Mouse (Mus musculus) heart, embryonic 14.5 days (tissue): ENCODE results near the gene Kif1b. TPM values are rescaled to one million over a fixed set of nuclear protein-coding genes. Genes with fewer than 3 reads are reported as not detected.

ENCODE experiments used
- ATAC-seq: fragments of 200-750 bp; cut with Nextera tagmentation; 2 replicates; pipeline ENCODE4 v1.8.0; 2017; ENCODE audit warnings: low read depth, moderate TSS enrichment; ENCODE audit not compliant: insufficient number of reproducible peaks, insufficient read depth, low FRiP score
- H3K27ac ChIP-seq, 2 experiments: fragments of 200-500 bp in 1 of 2; fragments of 300-500 bp in 1 of 2; sonication (generic) in 1 of 2; replicated peaks in 1 of 2; 2 replicates each; pipeline ENCODE4 v1.5.1; 2012 to 2014; ENCODE audit warnings: low read depth in 2 of 2, low read length in 2 of 2, control low read depth in 1 of 2, mild to moderate bottlenecking in 1 of 2, mixed read lengths in 1 of 2; ENCODE audit not compliant: control insufficient read depth in 1 of 2, insufficient read depth in 1 of 2
- H3K27me3 ChIP-seq: fragments of 300-500 bp; sonication (generic); 2 replicates; pipeline ENCODE4 v1.6.1; 2014; ENCODE audit warnings: mild to moderate bottlenecking, low read length, control low read depth; ENCODE audit not compliant: control insufficient read depth, insufficient read depth
- H3K36me3 ChIP-seq: fragments of 300-500 bp; sonication (generic); 2 replicates; pipeline ENCODE4 v1.6.1; 2014; ENCODE audit warnings: mild to moderate bottlenecking, control low read depth, low read length, mixed read lengths; ENCODE audit not compliant: control insufficient read depth, insufficient read depth
- H3K4me1 ChIP-seq, 2 experiments: fragments of 200-500 bp in 1 of 2; fragments of 300-500 bp in 1 of 2; sonication (generic) in 1 of 2; 2 replicates each; pipeline ENCODE4 v1.6.1; 2012 to 2014; ENCODE audit warnings: low read length in 2 of 2, control low read depth in 1 of 2, mixed read lengths in 1 of 2; ENCODE audit not compliant: control insufficient read depth in 2 of 2, insufficient read depth in 2 of 2
- H3K4me2 ChIP-seq: fragments of 300-500 bp; sonication (generic); 2 replicates; pipeline ENCODE4 v1.6.1; 2014; ENCODE audit warnings: mild to moderate bottlenecking, low read length
- H3K4me3 ChIP-seq, 2 experiments: fragments of 200-500 bp in 1 of 2; fragments of 300-500 bp in 1 of 2; sonication (generic) in 1 of 2; 2 replicates each; pipeline ENCODE4 v1.5.1; 2012 to 2014; ENCODE audit warnings: low read length in 2 of 2, mild to moderate bottlenecking in 2 of 2, control low read depth in 1 of 2, low read depth in 1 of 2, moderate library complexity in 1 of 2; ENCODE audit not compliant: control insufficient read depth in 1 of 2, insufficient read depth in 1 of 2
- H3K9ac ChIP-seq: fragments of 300-500 bp; sonication (generic); 2 replicates; pipeline ENCODE4 v1.6.1; 2014; ENCODE audit warnings: mild to moderate bottlenecking, low read length
- H3K9me3 ChIP-seq: fragments of 300-500 bp; sonication (generic); 2 replicates; pipeline ENCODE4 v1.6.1; 2016; ENCODE audit warnings: low read length, control low read depth; ENCODE audit not compliant: control insufficient read depth
- WGBS: fragments of 180-500 bp; shearing (Covaris S2); extraction: QIAGEN DNeasy Blood & Tissue Kit; methylation state at CpG from one replicate; pipeline ENCODE4 v1.1.7; 2014; 5-methylcytosine and 5-hydroxymethylcytosine counted together
- polyA plus RNA-seq: library from polyadenylated mRNA; unstranded; fragments of >200 nt; fragmentation: Nextera tagmentation; extraction: Ambion mirVana; gene quantifications from 2 replicates; pipeline ENCODE4 v1.2.1, GENCODE M21; 2014

Gene Kif1b
- polyA plus RNA-seq, 1 experiment from 2014 or later = 51.9 TPM

DNA sequence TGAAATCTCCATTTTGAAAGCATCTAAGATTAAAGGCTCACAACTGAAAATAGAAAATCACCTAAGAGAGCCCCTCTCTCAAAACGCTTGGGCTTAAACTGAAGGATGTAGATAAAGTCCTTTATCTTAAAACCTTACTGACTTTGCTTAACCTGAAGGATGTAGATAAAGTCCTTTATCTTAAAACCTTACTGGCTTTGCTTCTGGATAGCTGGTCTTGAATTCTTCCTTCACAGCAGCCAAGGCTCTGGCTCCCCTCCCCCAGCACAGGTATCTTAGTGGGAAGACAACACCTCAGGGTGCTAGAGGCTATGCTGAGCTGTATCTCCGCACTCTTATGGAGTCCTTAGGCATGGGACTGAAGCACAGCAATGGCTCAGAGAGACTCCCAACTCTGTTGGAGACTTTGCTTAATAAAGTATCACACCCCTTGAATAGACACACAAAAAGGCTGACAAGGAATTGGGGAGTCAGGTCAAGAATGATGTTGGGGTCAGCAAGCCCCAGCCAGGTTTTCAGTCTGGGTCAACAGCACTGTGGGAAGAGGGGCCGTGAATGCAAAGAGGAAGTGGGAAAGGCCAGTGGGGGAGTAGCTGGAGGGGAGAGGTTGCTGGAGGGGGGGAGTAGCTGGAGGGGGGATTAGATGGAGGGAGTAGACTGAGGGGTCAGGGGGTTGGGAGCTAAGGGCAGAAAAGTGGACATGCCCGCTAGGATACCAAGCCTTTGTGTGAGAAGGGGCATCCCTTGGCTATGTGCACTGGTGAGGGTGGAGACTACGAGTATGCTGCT, 32.1 kb upstream of the Kif1b start:
- Histone ChIP-seq H3K4me3 (no peak overlapping the region), H3K9me3 (no peaks in the 10 kb centered on the region), H3K27me3 (no peaks in the 10 kb centered on the region), H3K4me1 (peaks cover 35 to 44% of the 10 kb centered on the region in 2 experiments), H3K27ac (peak overlapping the region in 1 of 2 experiments; percentile 24; a peak in 1 of 4 replicates), H3K9ac (no peak overlapping the region), H3K4me2 (no peak overlapping the region), H3K36me3 (peaks cover 80% of the 10 kb centered on the region)
- WGBS = 46% methylated on average over 5 of the region's 5 CpGs
- ATAC-seq = no peak

DNA sequence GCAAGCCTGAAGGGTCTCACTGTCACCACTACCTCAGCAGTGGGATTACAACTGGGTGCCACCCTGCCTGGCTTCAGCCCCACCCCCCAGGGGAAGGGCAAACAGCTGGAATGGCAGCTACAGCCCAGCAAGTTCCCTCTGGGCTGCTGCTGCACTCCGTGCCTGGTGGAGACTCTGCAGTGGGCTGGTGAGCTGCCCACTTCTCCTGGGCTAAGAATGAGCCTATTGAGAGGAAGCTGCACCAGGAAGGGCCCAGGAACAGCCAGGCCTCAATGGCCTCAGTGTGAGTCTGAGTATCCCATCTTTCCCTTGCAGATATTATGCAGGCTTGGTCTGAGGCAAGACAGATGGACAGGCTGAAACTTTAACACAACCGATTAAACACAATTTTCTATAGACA, 30.6 kb upstream of the Kif1b start:
- H3K4me1 ChIP-seq = peaks cover 32 to 44% of the 10 kb centered on the region in 2 experiments
- peak overlapping the region in 1 of 2 experiments; percentile 41; a peak in 1 of 4 replicates for H3K27ac ChIP-seq

DNA sequence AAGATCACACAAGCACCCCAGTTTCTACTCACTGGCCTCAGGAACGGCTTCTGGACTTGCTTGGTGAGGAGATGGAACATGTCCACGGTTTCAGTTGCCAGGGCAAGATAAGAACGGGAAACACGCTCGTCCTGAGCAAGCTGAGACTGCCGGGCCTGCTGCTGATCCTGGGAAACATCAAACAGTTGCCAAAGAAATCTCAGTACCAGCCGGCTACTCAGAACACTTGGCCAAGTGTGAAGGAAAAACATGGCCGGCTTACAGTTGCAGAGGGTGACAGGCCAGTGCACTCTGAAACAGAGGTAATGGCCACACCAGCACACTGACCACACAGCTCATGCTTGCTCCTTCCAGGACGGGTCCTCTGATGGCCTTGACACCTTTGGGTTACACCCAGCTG, 29.9 kb upstream of the Kif1b start:
- Histone ChIP-seq H3K4me2 (no peak overlapping the region), H3K9me3 (no peaks in the 10 kb centered on the region), H3K27me3 (no peaks in the 10 kb centered on the region), H3K4me3 (no peak overlapping the region), H3K4me1 (peaks cover 32 to 44% of the 10 kb centered on the region in 2 experiments), H3K27ac (peak overlapping the region; percentile 40 to 41; a peak in 3 of 4 replicates), H3K36me3 (peaks cover 80% of the 10 kb centered on the region), H3K9ac (no peak overlapping the region)
- ATAC-seq = peak; percentile 17; the same call in 1 of the 2 replicates
- WGBS = 17% methylated on average over 9 of the region's 9 CpGs

More for the DNA sequence above, 30.6 kb upstream of the Kif1b start:
- 51% methylated on average over 2 of the region's 2 CpGs for WGBS
- ATAC-seq = no peak
- Histone ChIP-seq H3K4me2 (no peak overlapping the region), H3K9ac (no peak overlapping the region), H3K36me3 (peaks cover 80% of the 10 kb centered on the region), H3K4me3 (no peak overlapping the region), H3K27me3 (no peaks in the 10 kb centered on the region), H3K9me3 (no peaks in the 10 kb centered on the region)

- Histone ChIP-seq H3K4me2 (no peak overlapping the region), H3K27ac (peak overlapping the region in 1 of 2 experiments; percentile 36; a peak in 2 of 4 replicates), H3K4me3 (no peak overlapping the region), H3K27me3 (no peaks in the 10 kb centered on the region), H3K36me3 (peaks cover 79% of the 10 kb centered on the region), H3K9ac (no peak overlapping the region), H3K4me1 (peaks cover 32 to 43% of the 10 kb centered on the region in 2 experiments), H3K9me3 (no peaks in the 10 kb centered on the region)
- WGBS = 8% methylated on average over 7 of the region's 7 CpGs
- ATAC-seq = no peak
Measured at GRCm38 (mm10) chr4:149336302-149336701, 28.8 kb upstream of the Kif1b start.

GRCm38 (mm10) chr4:149334881-149335280, 27.4 kb upstream of the Kif1b start:
- WGBS = 93% methylated on average over 11 of the region's 11 CpGs
- no peaks in the 10 kb centered on the region for H3K27me3 ChIP-seq
- ATAC-seq = no peak
- H3K27ac ChIP-seq = no peak overlapping the region
- peaks cover 22 to 29% of the 10 kb centered on the region in 2 experiments for H3K4me1 ChIP-seq
- H3K4me3 ChIP-seq = no peak overlapping the region
- H3K9ac ChIP-seq = no peak overlapping the region
- no peaks in the 10 kb centered on the region for H3K9me3 ChIP-seq
- H3K36me3 ChIP-seq = peaks cover 82% of the 10 kb centered on the region
- no peak overlapping the region for H3K4me2 ChIP-seq

GRCm38 (mm10) chr4:149332726-149333125, 25.2 kb upstream of the Kif1b start:
- Histone ChIP-seq H3K4me2 (no peak overlapping the region), H3K36me3 (peaks cover 97% of the 10 kb centered on the region), H3K4me3 (no peak overlapping the region), H3K27me3 (no peaks in the 10 kb centered on the region), H3K4me1 (peaks cover 13 to 18% of the 10 kb centered on the region in 2 experiments), H3K9ac (no peak overlapping the region), H3K27ac (no peak overlapping the region), H3K9me3 (no peaks in the 10 kb centered on the region)
- WGBS = 86% methylated on average over 7 of the region's 7 CpGs
- ATAC-seq = no peak

- Histone ChIP-seq H3K27me3 (no peaks in the 10 kb centered on the region), H3K4me1 (peaks cover 5 to 16% of the 10 kb centered on the region in 2 experiments), H3K27ac (no peak overlapping the region), H3K9ac (no peak overlapping the region), H3K36me3 (peaks cover 83% of the 10 kb centered on the region), H3K4me3 (no peak overlapping the region), H3K4me2 (no peak overlapping the region), H3K9me3 (no peaks in the 10 kb centered on the region)
- 93% methylated on average over 5 of the region's 5 CpGs for WGBS
- ATAC-seq = no peak
Measured at GRCm38 (mm10) chr4:149330495-149330894, 23.0 kb upstream of the Kif1b start.
